ENCODE assay signal across 21 mouse cellular contexts in genomic region chr10:9839408-9839807, GRCm38 (mm10).
"Had no signal": no experiment of that assay in that cellular context is flagged by ENCODE, and none has a peak within 500 bp of the region (broad histone marks: within the 10 kb centered on the region; RNA-seq: fewer than 3 reads in every experiment).

No protein-coding gene starts in this region.

- ATAC-seq: forebrain, embryonic 13.5 days; forebrain, embryonic 14.5 days; forebrain, embryonic 15.5 days; forebrain, embryonic 16.5 days; forebrain, postnatal 0 days had no signal

- DNase-seq: cerebellum, adult 8-10 months; cerebellum, adult 9-10 months; cerebellum, adult 9-11 months; cerebellum, postnatal 10 days; cerebellum, postnatal 14 days; cerebellum, postnatal 25 days; cerebellum, postnatal 36 days; embryo, embryonic 11 days; forebrain, postnatal 0 days; gastrocnemius, adult 2 months; gastrocnemius, postnatal 10 days; gastrocnemius, postnatal 14 days; gastrocnemius, postnatal 25 days; gastrocnemius, postnatal 36 days; heart, adult 11 months; heart, adult 18-20 months; heart, adult 2 months had no signal
